Mouse (Mus musculus) olfactory bulb, adult 2 months (tissue): ENCODE data around the gene Abcf3. TPM values are rescaled to one million over a fixed set of nuclear protein-coding genes. Genes with fewer than 3 reads are reported as not detected.

Experiments
- H3K27ac ChIP-seq: fragments of 200-500 bp; 2 replicates; pipeline ENCODE4 v1.5.1; 2012; ENCODE audit warnings: low read depth, low read length; ENCODE audit not compliant: insufficient read depth
- H3K4me1 ChIP-seq: fragments of 200-500 bp; 2 replicates; pipeline ENCODE4 v1.6.1; 2012; ENCODE audit warnings: low read length; ENCODE audit not compliant: control insufficient read depth, insufficient read depth
- H3K4me3 ChIP-seq: fragments of 200-500 bp; 2 replicates; pipeline ENCODE4 v1.5.1; 2012; ENCODE audit warnings: mild to moderate bottlenecking, low read depth, low read length, moderate library complexity; ENCODE audit not compliant: insufficient read depth
- CTCF ChIP-seq: fragments of 200-500 bp; IDR thresholded peaks from 2 replicates; pipeline ENCODE4 v1.5.1; 2012; ENCODE audit warnings: low read depth, mild to moderate bottlenecking, low read length, moderate library complexity; ENCODE audit not compliant: insufficient read depth
- POLR2A ChIP-seq: fragments of 200-500 bp; IDR thresholded peaks from 2 replicates; pipeline ENCODE4 v1.6.1; 2012; ENCODE audit warnings: mild to moderate bottlenecking, low read depth, low read length, moderate library complexity; ENCODE audit not compliant: insufficient read depth
- WGBS: fragments of 180-500 bp; shearing (Covaris S2); methylation state at CpG from one replicate; pipeline ENCODE4 v1.1.7; 2018; 5-methylcytosine and 5-hydroxymethylcytosine counted together
- polyA plus RNA-seq: library from polyadenylated mRNA; stranded (reverse); fragments of >200 nt; gene quantifications from 2 replicates; pipeline ENCODE4 v1.2.4, GENCODE M21; 2012; ENCODE audit warnings: low replicate concordance; ENCODE audit not compliant: missing spikeins, insufficient read depth, insufficient read length

Abcf3 gene
- polyA plus RNA-seq, 1 experiment, result not detected

DNA sequence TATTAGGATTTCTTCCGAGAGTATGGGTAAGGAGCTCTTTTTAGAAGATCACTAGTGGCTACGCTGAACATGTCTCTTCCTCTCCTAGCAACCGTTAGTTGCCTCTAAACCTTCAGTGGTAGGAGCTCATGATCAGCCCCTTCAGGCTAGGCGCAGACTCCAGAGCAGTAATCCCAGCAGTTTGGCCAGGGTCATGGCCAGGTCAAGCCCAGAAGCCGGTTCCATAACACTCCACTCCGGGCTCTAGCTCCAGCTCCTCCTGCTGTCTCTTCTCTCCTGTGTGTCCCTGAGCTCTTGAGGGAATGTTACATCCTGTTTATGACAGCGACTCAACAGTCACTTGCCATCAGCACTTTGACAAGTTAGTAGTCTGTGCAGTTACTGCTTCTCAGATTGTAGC, 9.0 kb downstream of the Abcf3 start:
- WGBS, result 84% methylated on average over 7 of the region's 7 CpGs
- TF ChIP-seq CTCF, result no peak
- TF ChIP-seq POLR2A, result no peak
- H3K4me1 ChIP-seq, result no peaks in the 10 kb centered on the region
- H3K4me3 ChIP-seq, result no peak overlapping the region
- H3K27ac ChIP-seq, result no peak overlapping the region

DNA sequence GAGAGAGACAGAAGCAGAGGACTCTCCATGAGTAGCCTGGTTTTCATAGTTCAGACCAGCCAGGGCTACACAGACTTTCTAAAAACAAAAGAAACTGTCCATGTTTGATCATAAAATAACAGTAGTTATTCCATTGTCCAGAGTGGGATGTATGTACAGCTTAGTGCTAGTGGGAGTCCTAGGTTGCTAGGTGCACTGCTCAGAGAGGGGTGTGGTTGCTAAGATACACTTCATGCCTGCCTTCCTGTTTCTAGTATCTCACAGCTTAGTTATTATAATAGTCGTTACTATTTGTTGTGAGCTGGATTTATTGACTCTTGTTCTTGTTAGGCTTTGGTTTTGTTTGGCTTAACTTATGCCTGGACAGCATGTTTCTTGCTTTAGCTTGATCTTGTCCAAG, 16.7 kb downstream of the Abcf3 start:
- H3K4me3 ChIP-seq, result no peak overlapping the region
- TF ChIP-seq POLR2A, result no peak
- no peak for TF ChIP-seq CTCF
- H3K27ac ChIP-seq, result no peak overlapping the region
- no peaks in the 10 kb centered on the region for H3K4me1 ChIP-seq
- 27% methylated on average over 1 of the region's 1 CpGs for WGBS

GRCm38 (mm10) chr16:20589366-20589938, 41.1 kb downstream of the Abcf3 start, which contains the start of gene Vwa5b2:
Gene Vwa5b2, plus strand, starts transcription at chr16:20589471.
- under 1% methylated on average over 24 of the region's 24 CpGs for WGBS
- peaks cover 17% of the 10 kb centered on the region; the same call in 1 of the 2 replicates for H3K4me1 ChIP-seq
- H3K27ac ChIP-seq, result no peak within 1 kb of the TSS
- H3K4me3 ChIP-seq, result peak within 1 kb of the TSS; percentile 62
- no peak for TF ChIP-seq POLR2A
- no peak for TF ChIP-seq CTCF

DNA sequence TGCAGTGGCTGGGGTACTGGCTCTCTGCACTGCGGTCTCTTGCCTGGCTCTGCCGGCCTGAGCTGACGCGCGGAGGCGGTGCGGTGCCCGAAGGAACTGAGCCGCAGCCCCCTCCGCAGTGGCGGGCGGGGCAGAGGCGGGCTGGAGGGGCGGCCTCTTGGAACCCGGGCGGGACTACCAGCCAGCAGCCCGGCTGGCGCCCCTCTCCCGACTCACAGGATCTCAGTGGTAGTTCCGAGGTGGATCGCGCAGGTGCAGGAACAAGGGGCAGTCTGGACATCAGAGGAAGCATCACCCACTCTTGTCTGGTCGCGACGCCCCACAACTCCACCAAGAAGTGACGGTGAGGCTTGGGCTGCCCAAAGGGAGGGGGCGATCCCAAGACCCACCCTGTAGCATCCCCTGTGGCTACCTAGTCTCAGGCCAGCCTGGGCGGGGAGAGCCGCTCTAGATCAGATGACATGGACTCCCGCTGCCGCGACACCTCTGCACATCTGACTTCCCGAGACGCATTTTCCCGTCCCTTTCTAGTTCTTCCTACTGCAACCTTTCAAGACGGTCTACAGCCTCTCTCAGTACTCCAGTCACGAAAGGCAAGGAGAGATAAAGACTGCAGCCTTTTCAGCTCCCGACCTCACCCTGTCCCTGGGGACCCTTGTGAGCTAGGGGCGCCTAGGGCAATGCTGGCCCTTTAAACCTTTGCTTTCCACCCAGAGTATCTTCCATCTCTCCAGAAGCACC, 41.7 kb downstream of the Abcf3 start:
- H3K27ac ChIP-seq, result no peak overlapping the region
- under 1% methylated on average over 39 of the region's 39 CpGs for WGBS
- TF ChIP-seq POLR2A (0 out of 2 replicates have a peak, but pooled peaks have one; percentile 30), CTCF (no peak)

GRCm38 (mm10) chr16:20590680-20591038, 42.3 kb downstream of the Abcf3 start:
- Histone ChIP-seq H3K4me1 (peaks cover 17% of the 10 kb centered on the region; the same call in 1 of the 2 replicates), H3K27ac (no peak overlapping the region), H3K4me3 (peak overlapping the region; percentile 62)
- no peak for TF ChIP-seq POLR2A
- 5% methylated on average over 17 of the region's 17 CpGs for WGBS

More for the DNA sequence above, 41.7 kb downstream of the Abcf3 start:
- Histone ChIP-seq H3K4me3 (peak overlapping the region; percentile 62), H3K4me1 (peaks cover 17% of the 10 kb centered on the region; the same call in 1 of the 2 replicates)

- Histone ChIP-seq H3K27ac (no peak overlapping the region), H3K4me3 (no peak overlapping the region; the same call in 1 of the 2 replicates), H3K4me1 (peaks cover 17% of the 10 kb centered on the region; the same call in 1 of the 2 replicates)
- no peak for TF ChIP-seq CTCF
- TF ChIP-seq POLR2A, result no peak
- WGBS, result 30% methylated on average over 48 of the region's 48 CpGs
Observed at GRCm38 (mm10) chr16:20591076-20591705, 42.8 kb downstream of the Abcf3 start.

GRCm38 (mm10) chr16:20595060-20595673, 46.8 kb downstream of the Abcf3 start:
- WGBS, result 87% methylated on average over 7 of the region's 7 CpGs
- Histone ChIP-seq H3K27ac (no peak overlapping the region), H3K4me3 (no peak overlapping the region), H3K4me1 (peaks cover 8% of the 10 kb centered on the region; the same call in 1 of the 2 replicates)
- no peak for TF ChIP-seq CTCF

DNA sequence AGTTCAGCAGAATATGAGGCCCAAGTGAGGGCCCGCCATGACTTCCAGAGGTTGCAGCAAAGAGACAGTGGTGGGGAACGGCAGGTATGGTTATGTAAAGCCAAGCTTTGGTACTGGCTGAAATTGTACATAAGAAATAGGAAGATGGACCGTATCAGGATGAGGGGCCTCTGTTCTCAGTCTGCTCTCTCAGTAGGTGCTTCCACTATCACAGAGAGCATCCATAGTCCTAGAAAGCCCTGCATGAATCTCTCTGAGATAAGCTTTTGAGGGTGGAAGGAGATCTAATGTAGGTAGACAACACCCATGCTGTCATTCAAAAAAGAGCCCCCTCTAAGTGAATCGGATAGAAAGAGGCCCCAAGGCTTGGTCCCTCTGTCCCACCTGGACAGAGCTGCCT, 47.4 kb downstream of the Abcf3 start:
- Histone ChIP-seq H3K27ac (no peak overlapping the region), H3K4me1 (peaks cover 3% of the 10 kb centered on the region; the same call in 1 of the 2 replicates), H3K4me3 (no peak overlapping the region)
- TF ChIP-seq CTCF (no peak), POLR2A (no peak)
- 90% methylated on average over 4 of the region's 4 CpGs for WGBS
